Mouse (Mus musculus) Patski (cell line): ENCODE data around the gene Neurod1. TPM values are rescaled to one million over a fixed set of nuclear protein-coding genes. Genes with fewer than 3 reads are reported as not detected.

Experiments
- ATAC-seq: fragments of 100-300 bp; one replicate; pipeline ENCODE4 v1.8.0; 2021
- CTCF ChIA-PET: fragments of 350-600 bp; sonication (Branson Sonifier 250); formaldehyde crosslinking; loops from one replicate; lab custom pipeline; 2022; ENCODE audit warnings: inconsistent platforms; lab: Charles Lee
- POLR2A ChIA-PET: fragments of 350-600 bp; sonication (Branson Sonifier 250); formaldehyde crosslinking; loops from one replicate; lab custom pipeline; 2022; ENCODE audit warnings: antibody characterized with exemption, inconsistent platforms; lab: Charles Lee
- DNase-seq: peaks from one replicate; pipeline ENCODE4 v3.0.0-alpha.2; 2011; ENCODE audit warnings: low read depth, low spot score
- H3K27me3 ChIP-seq: fragments of 371-371 bp; one replicate; pipeline ENCODE4 v1.5.1; 2021
- CTCF ChIP-seq: fragments of 100-300 bp; IDR thresholded peaks from one replicate; pipeline ENCODE4 v1.5.1; 2021
- in situ Hi-C: fragments of 300-500 bp; cut with MboI; formaldehyde crosslinking; loops from 3 replicates; pipeline ENCODE4 v1.11.1; 2018; ENCODE audit warnings: low pct_unique_long_range_greater_than_20kb, mixed read lengths
- polyA plus RNA-seq: library from polyadenylated mRNA; unstranded; gene quantifications from one replicate; pipeline ENCODE4 v1.2.3, GENCODE M21; 2021

The Neurod1 gene
- polyA plus RNA-seq, 1 experiment from 2014 or later = not detected

- ATAC-seq (no peak), DNase-seq (no peak)
- TF ChIP-seq CTCF = no peak
- in situ Hi-C loops = no loop called here
- CTCF ChIA-PET = interaction anchor here (0.7 kb wide), 1 partner anchor 266 kb away, joined by 3 read pairs; no protein-coding TSS in a partner anchor
- peaks cover 21% of the 10 kb centered on the region for H3K27me3 ChIP-seq
- POLR2A ChIA-PET = no interaction called here
These were observed 13.2 kb downstream of the Neurod1 start for GRCm38 (mm10) chr2:79443401-79443800.

GRCm38 (mm10) chr2:79442906-79443305 is 13.6 kb downstream of the Neurod1 start:
- POLR2A ChIA-PET = no interaction called here
- no peak for TF ChIP-seq CTCF
- peaks cover 16% of the 10 kb centered on the region for H3K27me3 ChIP-seq
- CTCF ChIA-PET = no interaction called here
- ATAC-seq (no peak), DNase-seq (no peak)
- in situ Hi-C loops = no loop called here

- in situ Hi-C loops = no loop called here
- no peak for TF ChIP-seq CTCF
- DNase-seq = no peak
- peaks cover 13% of the 10 kb centered on the region for H3K27me3 ChIP-seq
- POLR2A ChIA-PET = no interaction called here
- CTCF ChIA-PET = no interaction called here
- no peak for ATAC-seq
These were observed 14.3 kb downstream of the Neurod1 start for GRCm38 (mm10) chr2:79442227-79442626.

- ATAC-seq (no peak), DNase-seq (no peak)
- ChIA-PET POLR2A (no interaction called here), CTCF (no interaction called here)
- TF ChIP-seq CTCF = no peak
- peaks cover 17% of the 10 kb centered on the region for H3K27me3 ChIP-seq
- in situ Hi-C loops = no loop called here
These were observed 26.5 kb downstream of the Neurod1 start for GRCm38 (mm10) chr2:79430061-79430460.

GRCm38 (mm10) chr2:79429650-79430049 is 26.9 kb downstream of the Neurod1 start:
- no peak for TF ChIP-seq CTCF
- ATAC-seq (no peak), DNase-seq (no peak)
- in situ Hi-C loops = no loop called here
- ChIA-PET POLR2A (interaction anchor here (0.6 kb wide), 1 partner anchor 57 kb away, joined by 3 read pairs; no protein-coding TSS in a partner anchor), CTCF (no interaction called here)
- H3K27me3 ChIP-seq = peaks cover 17% of the 10 kb centered on the region

- ATAC-seq (no peak), DNase-seq (no peak)
- H3K27me3 ChIP-seq = peaks cover 17% of the 10 kb centered on the region
- TF ChIP-seq CTCF = no peak
- in situ Hi-C loops = no loop called here
- POLR2A ChIA-PET = interaction anchor here (0.6 kb wide), 1 partner anchor 57 kb away, joined by 3 read pairs; no protein-coding TSS in a partner anchor
- CTCF ChIA-PET = no interaction called here
These were observed 27.4 kb downstream of the Neurod1 start for GRCm38 (mm10) chr2:79429108-79429507.

- no peak for TF ChIP-seq CTCF
- H3K27me3 ChIP-seq = peaks cover 17% of the 10 kb centered on the region
- ChIA-PET CTCF (no interaction called here), POLR2A (no interaction called here)
- DNase-seq (no peak), ATAC-seq (no peak)
- in situ Hi-C loops = no loop called here
These were observed 27.9 kb downstream of the Neurod1 start for GRCm38 (mm10) chr2:79428569-79429104.

GRCm38 (mm10) chr2:79428022-79428421 is 28.5 kb downstream of the Neurod1 start:
- no peak for ATAC-seq
- ChIA-PET CTCF (interaction anchor here (0.5 kb wide), 1 partner anchor 448 kb away, joined by 3 read pairs; no protein-coding TSS in a partner anchor), POLR2A (no interaction called here)
- peaks cover 16% of the 10 kb centered on the region for H3K27me3 ChIP-seq
- no peak for TF ChIP-seq CTCF
- in situ Hi-C loops = no loop called here
- no peak for DNase-seq

- ChIA-PET POLR2A (no interaction called here), CTCF (no interaction called here)
- in situ Hi-C loops = no loop called here
- peaks cover 17% of the 10 kb centered on the region for H3K27me3 ChIP-seq
- no peak for ATAC-seq
- TF ChIP-seq CTCF = no peak
- no peak for DNase-seq
These were observed 34.9 kb downstream of the Neurod1 start for GRCm38 (mm10) chr2:79421696-79422095.

- DNase-seq = no peak
- ChIA-PET POLR2A (no interaction called here), CTCF (no interaction called here)
- no peak for TF ChIP-seq CTCF
- in situ Hi-C loops = no loop called here
- ATAC-seq = no peak
- H3K27me3 ChIP-seq = peaks cover 12% of the 10 kb centered on the region
These were observed 42.0 kb downstream of the Neurod1 start for GRCm38 (mm10) chr2:79414505-79414904.

- DNase-seq (no peak), ATAC-seq (no peak)
- TF ChIP-seq CTCF = no peak
- in situ Hi-C loops = no loop called here
- POLR2A ChIA-PET = interaction anchor here (0.6 kb wide), 1 partner anchor 83 kb away, joined by 4 read pairs; no protein-coding TSS in a partner anchor
- peaks cover 11% of the 10 kb centered on the region for H3K27me3 ChIP-seq
- CTCF ChIA-PET = no interaction called here
These were observed 45.7 kb downstream of the Neurod1 start for GRCm38 (mm10) chr2:79410903-79411255.
